Mouse (Mus musculus): Measurements from ENCODE around the gene Lifr. TPM values are rescaled to one million over a fixed set of nuclear protein-coding genes. Genes with fewer than 3 reads are reported as not detected.

The Lifr gene
- polyA plus RNA-seq, 1 experiment, result 11.8 TPM

DNA sequence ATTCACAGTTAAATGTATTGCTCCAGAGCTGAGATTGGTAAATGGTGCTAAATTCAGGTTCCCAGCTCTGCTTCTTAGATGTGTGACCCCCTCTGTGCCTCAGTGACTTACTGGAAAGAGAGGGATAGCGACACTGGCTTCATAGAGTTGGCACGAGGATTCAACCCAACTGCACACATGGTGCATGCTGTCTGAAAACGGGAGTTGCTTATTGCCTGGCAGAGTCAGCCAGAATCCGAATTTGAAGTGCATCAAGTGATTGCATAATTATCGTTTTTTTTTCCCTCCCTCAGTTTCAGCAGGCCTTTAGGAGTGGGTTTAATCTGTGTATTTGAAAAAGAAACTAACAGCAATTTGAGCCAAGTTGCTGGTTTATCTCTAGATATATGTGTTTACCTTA, 55.1 kb downstream of the Lifr start:
- DNase-seq (ENCODE audit: low read depth), result peak; percentile 60
- no peak for TF ChIP-seq POLR2A (IDR thresholded peaks at IDR 0.05; ENCODE audit: borderline replicate concordance, extremely low read depth, insufficient read depth, insufficient read length, poor library complexity, severe bottlenecking)
- TF ChIP-seq CTCF (IDR thresholded peaks at IDR 0.05; ENCODE audit: borderline replicate concordance, extremely low read depth, insufficient read depth, insufficient read length), result no peak

DNA sequence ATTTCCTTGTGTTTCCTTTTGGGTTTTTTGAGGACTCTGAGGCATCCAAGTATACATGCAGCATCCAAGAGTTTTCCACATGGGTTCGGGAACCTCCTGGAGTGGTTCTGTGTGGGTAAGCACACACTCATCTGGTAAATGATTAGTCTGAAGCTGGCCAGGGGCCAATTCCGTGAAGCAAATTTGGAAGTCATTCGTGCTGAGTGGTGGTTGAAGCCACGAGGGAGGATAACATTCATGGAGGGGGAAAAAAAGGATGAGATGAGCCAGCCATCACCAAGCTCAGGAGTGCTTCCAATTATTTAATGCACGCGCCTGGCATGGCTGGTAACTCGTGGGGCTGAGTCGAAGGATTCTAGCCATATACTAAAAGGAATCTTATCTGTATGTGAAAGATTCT, 56.1 kb downstream of the Lifr start:
- no peak for TF ChIP-seq POLR2A (IDR thresholded peaks at IDR 0.05; ENCODE audit: borderline replicate concordance, extremely low read depth, insufficient read depth, insufficient read length, poor library complexity, severe bottlenecking)
- TF ChIP-seq CTCF (IDR thresholded peaks at IDR 0.05; ENCODE audit: borderline replicate concordance, extremely low read depth, insufficient read depth, insufficient read length), result no peak
- DNase-seq (ENCODE audit: low read depth), result peak; percentile 69

DNA sequence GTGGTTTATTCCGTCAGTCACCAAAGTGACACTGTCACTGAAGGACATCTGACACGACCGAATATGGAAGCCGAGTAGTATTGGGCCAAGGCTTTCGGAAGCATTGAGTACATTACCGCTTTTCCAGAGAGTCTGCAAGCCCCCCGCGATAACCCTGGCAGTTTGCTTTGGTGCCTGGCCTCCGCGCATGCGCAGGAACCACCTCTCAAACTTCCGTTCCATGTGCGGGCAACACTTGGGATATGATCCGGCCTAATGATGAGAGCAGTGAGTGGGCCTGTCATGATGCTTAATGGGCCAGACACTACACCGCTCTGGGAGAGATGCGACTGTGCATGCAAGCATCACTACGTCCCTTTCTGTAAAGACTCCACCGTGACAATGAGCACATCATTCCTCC, 59.4 kb downstream of the Lifr start:
- TF ChIP-seq CTCF (IDR thresholded peaks at IDR 0.05; ENCODE audit: borderline replicate concordance, extremely low read depth, insufficient read depth, insufficient read length), result no peak
- TF ChIP-seq POLR2A (IDR thresholded peaks at IDR 0.05; ENCODE audit: borderline replicate concordance, extremely low read depth, insufficient read depth, insufficient read length, poor library complexity, severe bottlenecking), result no peak
- DNase-seq (ENCODE audit: low read depth), result no peak

DNA sequence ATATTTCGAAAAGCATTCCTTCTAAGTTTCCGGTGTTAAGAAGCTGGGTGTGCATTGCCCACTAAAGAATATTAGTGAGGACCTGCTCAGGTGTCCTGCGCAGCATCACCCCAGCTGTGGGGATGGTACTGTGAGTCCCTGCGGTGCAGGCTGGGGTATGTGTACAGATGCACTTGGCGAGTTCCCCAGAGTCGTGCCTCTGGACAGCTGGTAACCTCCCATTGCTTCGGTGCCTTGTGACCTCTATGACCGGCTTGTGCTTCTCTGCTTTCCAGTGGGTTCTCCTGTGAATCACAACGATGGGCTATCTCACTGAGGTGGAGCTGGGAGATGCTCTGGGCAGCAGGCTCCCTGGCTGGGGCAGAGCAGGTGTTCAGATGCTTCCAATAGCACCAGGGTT, 60.2 kb downstream of the Lifr start:
- TF ChIP-seq CTCF (IDR thresholded peaks at IDR 0.05; ENCODE audit: borderline replicate concordance, extremely low read depth, insufficient read depth, insufficient read length) (no peak), POLR2A (IDR thresholded peaks at IDR 0.05; ENCODE audit: borderline replicate concordance, extremely low read depth, insufficient read depth, insufficient read length, poor library complexity, severe bottlenecking) (no peak)
- DNase-seq (ENCODE audit: low read depth), result no peak

DNA sequence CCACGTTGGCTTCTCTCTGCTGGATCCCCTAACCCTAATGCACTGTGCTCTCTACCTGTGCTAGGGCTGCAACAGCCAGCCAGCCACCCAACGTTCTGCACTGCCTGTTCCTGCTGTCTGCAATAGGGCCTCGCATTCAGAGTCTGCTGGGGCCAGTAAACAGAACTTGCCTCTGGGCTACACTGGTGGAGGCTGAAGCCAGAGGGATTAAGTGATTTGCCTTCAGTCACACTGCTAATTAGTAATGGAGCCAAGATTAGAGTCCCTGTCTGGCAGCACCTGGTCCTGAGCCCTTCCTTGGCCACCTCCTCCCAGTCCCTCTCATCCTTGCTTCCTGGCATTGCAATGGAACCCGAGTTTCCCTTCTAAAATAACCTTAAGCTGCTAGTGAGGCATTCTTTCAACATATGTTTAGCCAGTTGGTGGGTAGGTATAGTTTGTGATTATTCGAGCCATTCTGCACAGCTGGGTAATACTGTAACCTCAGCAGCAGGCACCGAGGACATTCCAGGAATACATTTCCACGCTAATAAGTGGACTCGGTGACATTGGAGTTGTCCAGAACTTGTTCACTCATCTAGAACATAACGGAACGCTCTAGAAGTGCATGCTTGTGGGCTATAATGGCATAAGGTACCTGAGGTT, 61.8 kb downstream of the Lifr start:
- DNase-seq (ENCODE audit: low read depth), result peak; percentile 33
- TF ChIP-seq CTCF (IDR thresholded peaks at IDR 0.05; ENCODE audit: borderline replicate concordance, extremely low read depth, insufficient read depth, insufficient read length) (no peak), POLR2A (IDR thresholded peaks at IDR 0.05; ENCODE audit: borderline replicate concordance, extremely low read depth, insufficient read depth, insufficient read length, poor library complexity, severe bottlenecking) (no peak)

DNA sequence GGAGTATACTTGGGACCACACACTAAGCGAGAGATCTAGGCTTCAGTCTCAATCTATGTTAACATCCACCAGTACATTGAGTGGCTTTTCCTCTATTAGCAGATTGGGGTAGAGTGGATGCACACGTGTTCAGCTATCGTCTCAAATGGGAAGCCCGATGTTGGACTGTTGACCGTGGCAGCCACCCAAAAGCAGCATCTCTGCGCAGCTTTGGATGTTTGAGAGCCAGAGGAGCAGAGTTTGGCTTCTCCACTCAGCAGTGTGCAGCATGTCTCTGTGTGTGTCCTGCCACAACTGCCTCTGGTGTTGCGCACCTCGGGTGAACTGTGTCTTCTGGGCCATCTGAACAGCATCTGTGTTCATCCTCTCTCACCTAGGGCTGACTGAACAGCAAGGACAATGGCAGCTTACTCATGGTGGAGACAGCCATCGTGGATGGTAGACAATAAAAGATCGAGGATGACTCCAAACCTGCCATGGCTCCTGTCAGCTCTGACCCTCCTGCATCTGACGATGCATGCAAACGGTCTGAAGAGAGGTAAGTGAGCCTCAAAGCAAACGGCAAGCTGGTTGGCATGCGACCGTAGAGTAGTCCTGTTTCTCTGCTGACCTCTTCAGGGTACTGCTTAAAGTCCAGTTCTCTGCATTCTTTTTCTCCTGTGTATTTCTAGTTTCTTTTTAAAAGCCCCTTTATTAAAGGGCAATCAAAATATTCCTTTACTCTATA, 63.8 kb downstream of the Lifr start:
- no peak for DNase-seq (ENCODE audit: low read depth)
- TF ChIP-seq POLR2A (IDR thresholded peaks at IDR 0.05; ENCODE audit: borderline replicate concordance, extremely low read depth, insufficient read depth, insufficient read length, poor library complexity, severe bottlenecking) (no peak), CTCF (IDR thresholded peaks at IDR 0.05; ENCODE audit: borderline replicate concordance, extremely low read depth, insufficient read depth, insufficient read length) (no peak)

DNA sequence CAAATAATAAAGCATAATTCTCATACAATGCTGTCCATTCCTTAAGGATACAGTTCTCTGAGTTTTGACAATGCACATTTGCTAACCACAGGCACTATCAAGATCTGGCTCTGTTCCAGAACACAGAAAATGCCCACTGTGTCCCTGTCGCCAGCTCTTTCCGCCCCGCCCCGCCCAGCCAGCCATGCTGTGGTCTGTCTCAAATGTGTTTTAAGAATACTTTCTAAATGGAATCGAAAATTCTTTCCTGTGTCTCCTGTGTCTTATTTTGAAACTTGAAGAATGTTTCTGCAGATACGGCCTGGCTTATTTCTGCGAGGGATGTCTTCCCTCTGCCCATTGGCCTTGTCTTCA, 64.3 kb downstream of the Lifr start:
- no peak for TF ChIP-seq POLR2A (IDR thresholded peaks at IDR 0.05; ENCODE audit: borderline replicate concordance, extremely low read depth, insufficient read depth, insufficient read length, poor library complexity, severe bottlenecking)
- TF ChIP-seq CTCF (IDR thresholded peaks at IDR 0.05; ENCODE audit: borderline replicate concordance, extremely low read depth, insufficient read depth, insufficient read length), result no peak
- peak; percentile 52 for DNase-seq (ENCODE audit: low read depth)

DNA sequence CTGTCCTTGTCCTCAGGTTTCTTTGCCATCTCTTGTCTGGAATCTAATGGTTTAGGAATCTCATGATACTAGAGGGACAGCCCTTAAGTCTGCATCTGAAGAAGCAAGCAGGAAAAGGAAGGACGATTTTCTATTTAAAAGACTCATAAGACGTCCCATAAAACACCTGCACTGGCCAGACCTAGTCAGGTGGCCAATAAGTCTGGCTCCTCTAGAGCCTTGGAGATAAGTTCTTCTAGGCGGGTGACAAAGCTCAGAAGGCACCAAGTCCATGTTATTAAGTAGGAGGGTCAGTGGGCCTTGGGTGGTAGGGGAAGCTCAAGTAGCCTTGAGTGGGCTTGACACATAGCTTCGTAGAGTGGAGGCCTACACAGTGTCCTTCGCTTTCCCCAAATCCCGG, 67.2 kb downstream of the Lifr start:
- no peak for TF ChIP-seq POLR2A (IDR thresholded peaks at IDR 0.05; ENCODE audit: borderline replicate concordance, extremely low read depth, insufficient read depth, insufficient read length, poor library complexity, severe bottlenecking)
- TF ChIP-seq CTCF (IDR thresholded peaks at IDR 0.05; ENCODE audit: borderline replicate concordance, extremely low read depth, insufficient read depth, insufficient read length), result no peak

DNA sequence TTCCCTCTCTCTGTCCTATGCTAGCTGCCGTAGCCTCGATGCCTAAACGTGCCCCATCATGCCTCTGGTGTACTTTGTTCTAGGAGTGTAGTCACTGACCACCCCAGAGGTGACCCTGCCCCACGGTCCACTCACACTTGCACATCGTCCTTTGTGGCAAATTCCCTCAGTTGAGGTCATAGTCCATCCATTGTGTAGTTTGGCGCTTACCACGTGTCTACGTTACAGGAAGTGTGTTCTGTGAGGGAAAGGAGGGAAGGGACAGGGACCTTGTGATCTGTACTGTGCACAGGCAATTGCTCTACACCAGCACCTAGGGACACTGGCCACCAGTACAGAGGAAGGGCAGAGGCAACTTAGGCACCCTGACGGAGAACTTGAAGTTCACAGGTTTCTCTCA, 69.5 kb downstream of the Lifr start:
- no peak for DNase-seq (ENCODE audit: low read depth)
- no peak for TF ChIP-seq CTCF (IDR thresholded peaks at IDR 0.05; ENCODE audit: borderline replicate concordance, extremely low read depth, insufficient read depth, insufficient read length)
- TF ChIP-seq POLR2A (IDR thresholded peaks at IDR 0.05; ENCODE audit: borderline replicate concordance, extremely low read depth, insufficient read depth, insufficient read length, poor library complexity, severe bottlenecking), result no peak

More for the DNA sequence above, 67.2 kb downstream of the Lifr start:
- no peak for DNase-seq (ENCODE audit: low read depth)

DNA sequence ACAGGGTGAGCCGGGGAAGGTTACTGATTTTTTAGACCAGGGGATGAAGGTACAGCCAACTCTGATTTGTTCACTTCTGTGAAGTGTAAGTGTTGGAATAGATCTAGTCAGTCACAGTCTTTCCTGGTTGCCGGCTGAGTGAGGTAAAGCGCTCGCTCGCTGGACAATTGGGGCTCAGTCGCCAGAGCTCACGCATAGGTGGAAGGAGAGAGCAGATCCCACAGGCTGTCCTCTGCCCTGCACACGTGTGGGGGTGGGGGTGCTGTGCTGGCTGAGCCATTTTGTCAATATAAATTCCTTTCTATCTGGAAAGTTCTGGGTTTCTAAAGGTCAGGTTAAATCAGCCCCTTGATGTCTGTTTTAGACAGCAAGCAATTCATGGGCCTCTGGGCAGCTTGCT, 69.9 kb downstream of the Lifr start:
- TF ChIP-seq POLR2A (IDR thresholded peaks at IDR 0.05; ENCODE audit: borderline replicate concordance, extremely low read depth, insufficient read depth, insufficient read length, poor library complexity, severe bottlenecking), result no peak
- TF ChIP-seq CTCF (IDR thresholded peaks at IDR 0.05; ENCODE audit: borderline replicate concordance, extremely low read depth, insufficient read depth, insufficient read length), result no peak
- no peak for DNase-seq (ENCODE audit: low read depth)

DNA sequence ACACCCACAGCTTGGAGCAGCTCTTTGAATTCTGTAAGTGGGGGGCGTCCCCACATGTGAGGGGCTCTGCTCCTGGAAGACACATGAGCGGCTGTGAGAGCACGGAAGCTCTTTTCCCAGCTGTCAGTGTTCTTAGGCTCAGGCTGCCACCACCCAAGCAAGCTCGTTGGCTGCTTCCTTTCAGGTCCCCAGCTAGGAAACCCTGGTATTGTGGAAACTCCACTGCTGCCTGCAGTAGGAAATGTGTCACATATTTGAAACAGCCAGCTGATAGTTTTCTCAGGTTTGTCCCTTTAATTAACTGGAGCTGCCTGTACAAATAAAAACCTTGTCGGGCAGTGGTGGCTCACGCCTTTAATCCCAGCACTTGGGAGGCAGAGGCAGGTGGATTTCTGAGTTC, 73.4 kb downstream of the Lifr start:
- TF ChIP-seq POLR2A (IDR thresholded peaks at IDR 0.05; ENCODE audit: borderline replicate concordance, extremely low read depth, insufficient read depth, insufficient read length, poor library complexity, severe bottlenecking), result no peak

DNA sequence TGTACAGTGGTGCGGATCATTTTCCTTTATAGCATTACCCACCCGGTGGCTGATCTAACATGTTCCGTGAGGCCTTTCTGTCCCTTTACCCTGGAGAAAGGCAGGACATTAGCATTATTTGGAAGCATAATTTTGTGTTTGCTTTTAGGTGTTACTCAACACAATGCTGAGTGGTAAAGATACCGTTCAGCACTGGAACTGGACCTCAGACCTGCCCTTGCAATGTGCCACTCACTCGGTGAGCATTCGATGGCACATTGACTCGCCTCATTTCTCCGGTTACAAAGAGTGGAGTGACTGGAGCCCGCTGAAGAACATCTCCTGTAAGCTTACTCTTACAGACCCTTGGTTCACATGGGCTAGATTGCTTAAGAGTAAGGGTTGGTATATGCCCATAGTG, 76.3 kb downstream of the Lifr start:
- no peak for DNase-seq (ENCODE audit: low read depth)
- no peak for TF ChIP-seq POLR2A (IDR thresholded peaks at IDR 0.05; ENCODE audit: borderline replicate concordance, extremely low read depth, insufficient read depth, insufficient read length, poor library complexity, severe bottlenecking)
- no peak for TF ChIP-seq CTCF (IDR thresholded peaks at IDR 0.05; ENCODE audit: borderline replicate concordance, extremely low read depth, insufficient read depth, insufficient read length)

More for the DNA sequence above, 73.4 kb downstream of the Lifr start:
- DNase-seq (ENCODE audit: low read depth), result peak; percentile 37

Data from brain, embryonic 14.5 days (tissue).